Mouse (Mus musculus) C2C12 (cell line): Measurements from ENCODE around the gene Ankrd39. TPM values are rescaled to one million over a fixed set of nuclear protein-coding genes. Genes with fewer than 3 reads are reported as not detected.

Source experiments
- H3K27me3 ChIP-seq: one replicate; pipeline ENCODE4 v1.6.1; 2011; ENCODE audit not compliant: control insufficient read depth, insufficient read depth, insufficient read length
- H3K36me3 ChIP-seq: one replicate; pipeline ENCODE4 v1.6.1; 2011; ENCODE audit not compliant: control insufficient read depth, insufficient read depth
- H3K4me3 ChIP-seq: one replicate; pipeline ENCODE4 v1.5.1; 2011; ENCODE audit warnings: mild to moderate bottlenecking, control low read depth; ENCODE audit not compliant: poor library complexity, insufficient read depth, severe bottlenecking
- H3K79me2 ChIP-seq: one replicate; pipeline ENCODE4 v1.6.1; 2011; ENCODE audit not compliant: control insufficient read depth, insufficient read depth
- H3K79me3 ChIP-seq: one replicate; pipeline ENCODE4 v1.6.1; 2011; ENCODE audit warnings: low read depth, control low read depth
- H3ac ChIP-seq: one replicate; pipeline ENCODE3; 2011; ENCODE audit warnings: low read depth; ENCODE audit not compliant: control insufficient read depth, insufficient read length
- CEBPB ChIP-seq: IDR thresholded peaks from one replicate; pipeline ENCODE4 v1.6.1; 2011; ENCODE audit warnings: low read depth, mild to moderate bottlenecking, control low read depth, moderate library complexity
- CTCF ChIP-seq: IDR thresholded peaks from one replicate; pipeline ENCODE4 v1.5.1; 2011; ENCODE audit not compliant: control insufficient read depth, insufficient read depth, insufficient read length
- FOSL1 ChIP-seq: IDR thresholded peaks from one replicate; pipeline ENCODE4 v1.8.0; 2011; ENCODE audit warnings: mild to moderate bottlenecking, low read length; ENCODE audit not compliant: poor library complexity, insufficient read depth, severe bottlenecking
- MAX ChIP-seq: IDR thresholded peaks from one replicate; pipeline ENCODE4 v1.6.1; 2011; ENCODE audit warnings: mild to moderate bottlenecking, control low read depth
- MYOD1 ChIP-seq: IDR thresholded peaks from one replicate; pipeline ENCODE4 v1.6.1; 2011; ENCODE audit warnings: low read depth; ENCODE audit not compliant: control insufficient read depth, insufficient read length
- MYOG ChIP-seq: IDR thresholded peaks from one replicate; pipeline ENCODE4 v1.6.1; 2011; ENCODE audit not compliant: control insufficient read depth, insufficient read length; ENCODE audit errors: extremely low read depth
- USF1 ChIP-seq: IDR thresholded peaks from one replicate; pipeline ENCODE4 v1.6.1; 2011; ENCODE audit warnings: low read depth, mild to moderate bottlenecking, control low read depth, moderate library complexity
- polyA plus RNA-seq: library from polyadenylated mRNA; unstranded; fragments of >200 nt; fragmentation: generic; extraction: Trizol; gene quantifications from one replicate; pipeline ENCODE4 v1.2.1, GENCODE M21; 2012; ENCODE audit warnings: missing spikeins

The Ankrd39 gene
- polyA plus RNA-seq, 1 experiment = 7.8 TPM

DNA sequence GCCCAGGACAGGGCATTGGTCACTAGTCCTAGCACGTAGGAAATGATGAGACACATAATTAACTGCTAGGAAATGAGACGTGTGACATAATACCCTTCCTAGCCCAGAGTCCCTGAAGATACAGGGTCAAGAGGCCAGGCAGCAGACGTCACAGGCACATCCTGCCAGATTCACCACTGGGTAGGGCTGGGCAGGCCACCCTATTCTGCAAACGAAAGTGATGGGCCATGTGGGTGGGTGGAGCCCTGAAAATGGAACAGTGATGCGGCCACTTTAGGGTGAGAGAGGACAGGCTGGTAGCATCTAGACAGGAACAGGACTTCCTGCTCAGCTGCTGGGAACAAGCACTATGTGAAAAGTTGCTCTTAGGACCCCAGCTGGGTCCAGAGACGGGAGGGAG, 24.4 kb upstream of the Ankrd39 start:
- Histone ChIP-seq H3K4me3 (no peak overlapping the region), H3K36me3 (no peaks in the 10 kb centered on the region), H3K79me3 (no peaks in the 10 kb centered on the region), H3K27me3 (no peaks in the 10 kb centered on the region), H3ac (no peak overlapping the region), H3K79me2 (no peaks in the 10 kb centered on the region)
- TF ChIP-seq MAX = no peak
- no peak for TF ChIP-seq CEBPB
- peak; percentile 17 for TF ChIP-seq USF1

- H3K27me3 ChIP-seq = no peaks in the 10 kb centered on the region
- TF ChIP-seq CEBPB (no peak), MAX (no peak), USF1 (no peak), MYOD1 (no peak), MYOG (no peak), CTCF (no peak), FOSL1 (no peak)
Observed at GRCm38 (mm10) chr1:36570320-36570719, 23.1 kb upstream of the Ankrd39 start.

DNA sequence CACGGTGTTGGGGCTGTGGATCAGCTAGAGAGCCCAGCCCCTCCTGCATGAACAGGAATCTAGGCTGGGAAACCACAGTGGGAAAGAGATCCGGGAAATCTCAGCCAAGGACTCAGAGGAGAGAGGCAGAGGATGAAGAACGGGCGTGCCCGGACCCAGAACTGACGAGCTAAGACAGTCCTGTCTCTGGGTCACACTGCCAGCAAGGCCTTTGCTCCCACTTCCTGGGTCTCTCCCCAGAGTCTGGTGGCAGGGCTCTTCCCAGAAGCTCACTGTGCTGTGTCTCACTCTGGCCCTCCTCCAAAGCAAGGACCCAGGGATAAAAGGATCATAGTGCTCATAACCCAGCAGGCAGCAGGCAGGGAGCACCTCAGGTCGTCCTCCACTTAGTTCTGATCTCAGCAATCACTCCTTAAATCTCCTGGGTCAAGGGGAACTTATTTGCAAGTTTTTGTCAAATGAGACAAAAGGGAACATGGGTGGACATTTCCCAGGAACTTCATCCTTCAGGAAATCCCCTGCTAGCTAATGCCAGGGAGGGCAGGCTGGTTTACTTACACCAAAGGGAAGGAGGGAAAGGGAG, 22.5 kb upstream of the Ankrd39 start:
- H3K4me3 ChIP-seq = no peak overlapping the region
- H3ac ChIP-seq = no peak overlapping the region
- no peaks in the 10 kb centered on the region for H3K36me3 ChIP-seq
- TF ChIP-seq MAX (no peak), USF1 (no peak), MYOD1 (no peak), CEBPB (no peak), CTCF (no peak), FOSL1 (no peak), MYOG (no peak)
- no peaks in the 10 kb centered on the region for H3K79me3 ChIP-seq
- no peaks in the 10 kb centered on the region for H3K79me2 ChIP-seq
- no peaks in the 10 kb centered on the region for H3K27me3 ChIP-seq

More at GRCm38 (mm10) chr1:36570320-36570719, 23.1 kb upstream of the Ankrd39 start:
- no peaks in the 10 kb centered on the region for H3K79me2 ChIP-seq
- H3K4me3 ChIP-seq = no peak overlapping the region
- H3ac ChIP-seq = no peak overlapping the region
- H3K79me3 ChIP-seq = no peaks in the 10 kb centered on the region
- H3K36me3 ChIP-seq = no peaks in the 10 kb centered on the region

DNA sequence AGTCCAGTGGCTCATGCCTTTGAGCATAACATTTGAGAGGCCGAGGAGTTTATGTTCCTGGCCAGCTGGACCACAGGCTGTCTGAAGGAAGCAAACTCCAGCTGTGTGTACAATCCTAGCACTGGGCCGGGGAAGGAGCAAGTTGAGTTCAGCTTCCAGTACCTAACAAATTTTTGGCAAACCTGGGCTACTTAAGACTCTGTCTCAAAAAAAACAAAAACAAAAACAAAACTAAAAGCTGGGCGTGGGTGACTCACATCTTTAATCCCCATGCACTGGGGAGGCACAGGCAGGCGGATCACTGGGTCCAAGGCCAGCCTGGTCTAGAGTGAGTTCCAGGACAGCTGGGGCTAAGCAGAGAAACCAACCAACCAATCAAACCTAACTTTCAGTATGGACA, 21.5 kb upstream of the Ankrd39 start:
- no peaks in the 10 kb centered on the region for H3K27me3 ChIP-seq
- no peaks in the 10 kb centered on the region for H3K79me3 ChIP-seq
- H3K79me2 ChIP-seq = no peaks in the 10 kb centered on the region
- TF ChIP-seq USF1 (no peak), MYOD1 (no peak), MYOG (no peak), CEBPB (no peak), CTCF (no peak), FOSL1 (no peak), MAX (no peak)
- H3K36me3 ChIP-seq = no peaks in the 10 kb centered on the region
- H3K4me3 ChIP-seq = no peak overlapping the region
- H3ac ChIP-seq = no peak overlapping the region

DNA sequence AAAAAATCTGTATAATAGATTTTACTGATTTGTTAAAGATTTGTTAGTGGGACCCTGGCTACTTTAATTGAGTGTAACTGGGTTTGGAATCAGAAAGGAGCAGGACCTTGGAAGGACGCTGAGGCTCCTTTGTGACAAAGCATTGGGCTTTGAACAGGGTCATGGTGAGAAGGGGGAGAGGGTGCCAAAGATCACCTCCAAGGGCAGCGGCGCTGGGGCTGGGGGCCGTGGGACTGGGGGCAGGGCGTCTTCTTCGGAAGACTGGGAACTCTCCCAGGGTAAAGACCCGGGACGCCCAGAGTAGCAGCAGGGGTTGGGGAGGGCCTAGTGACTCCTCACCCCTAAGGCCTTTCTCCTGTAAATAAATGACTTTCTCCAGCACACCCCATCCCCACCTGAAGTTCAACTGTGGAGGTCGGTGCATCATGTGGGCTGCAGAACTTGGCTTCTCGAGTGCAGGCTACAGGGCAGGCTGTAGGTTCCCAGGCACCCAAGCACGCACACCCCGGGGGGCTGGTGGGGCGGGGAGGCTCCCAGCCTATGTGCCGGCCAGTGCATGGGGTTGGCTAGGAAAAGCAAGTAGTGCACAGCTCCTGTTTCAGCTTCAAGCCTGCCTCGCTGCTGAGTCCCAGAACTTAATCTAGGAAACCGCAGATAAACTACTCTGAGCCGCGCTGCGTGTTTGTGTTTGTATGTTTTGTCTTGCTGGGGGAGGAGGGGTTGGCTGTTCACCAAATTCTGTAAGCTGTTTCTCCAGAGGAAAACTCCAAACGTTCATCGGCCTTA, 20.8 kb upstream of the Ankrd39 start:
- no peaks in the 10 kb centered on the region for H3K79me3 ChIP-seq
- no peak overlapping the region for H3K4me3 ChIP-seq
- no peaks in the 10 kb centered on the region for H3K79me2 ChIP-seq
- no peaks in the 10 kb centered on the region for H3K36me3 ChIP-seq
- no peaks in the 10 kb centered on the region for H3K27me3 ChIP-seq
- H3ac ChIP-seq = no peak overlapping the region
- no peak for TF ChIP-seq CEBPB
- no peak for TF ChIP-seq USF1
- no peak for TF ChIP-seq MAX
- no peak for TF ChIP-seq MYOD1
- TF ChIP-seq FOSL1 = no peak
- TF ChIP-seq MYOG = no peak
- TF ChIP-seq CTCF = no peak

- no peak for TF ChIP-seq MYOG
- no peak for TF ChIP-seq USF1
- TF ChIP-seq MAX = no peak
- no peak for TF ChIP-seq FOSL1
- TF ChIP-seq MYOD1 = no peak
- no peak for TF ChIP-seq CEBPB
- no peak for TF ChIP-seq CTCF
- Histone ChIP-seq H3K27me3 (no peaks in the 10 kb centered on the region), H3K79me2 (no peaks in the 10 kb centered on the region), H3K79me3 (no peaks in the 10 kb centered on the region), H3ac (no peak overlapping the region), H3K36me3 (no peaks in the 10 kb centered on the region), H3K4me3 (no peak overlapping the region)
Observed at GRCm38 (mm10) chr1:36566425-36566824, 19.2 kb upstream of the Ankrd39 start.
